Mouse (Mus musculus) gastrocnemius, postnatal 25 days (tissue): Measurements from ENCODE around the gene Atf6. TPM values are rescaled to one million over a fixed set of nuclear protein-coding genes. Genes with fewer than 3 reads are reported as not detected.
A peak's percentile ranks its signal among the peaks of the same experiment; 100 is the strongest.

Source experiments
- DNase-seq: peaks from one replicate; pipeline ENCODE4 v3.0.0; 2022
- long read RNA-seq, 2 experiments: library from polyadenylated mRNA; stranded (forward); transcript quantifications; one replicate each; pipeline ENCODE4 v2.0.0; 2021
- total RNA-seq, 2 experiments: library from RNA; stranded (reverse); gene quantifications; 1 replicate in 1 of 2; 2 replicates in 1 of 2; pipeline ENCODE4 v1.2.3; 2021

The Atf6 gene
- 10 to 100 TPM; 16.8 to 16.9 TPM for total RNA-seq
- long read RNA-seq, experiment 1, partial matches to known transcripts = 1 of 9 reads
- long read RNA-seq, experiment 1, other reads (novel, unspliced or antisense) = 8 of 9 reads
- long read RNA-seq, experiment 2, full-length matches to known transcripts = 2 of 8 reads
- long read RNA-seq, experiment 2, partial matches to known transcripts = 1 of 8 reads
- long read RNA-seq, experiment 2, other reads (novel, unspliced or antisense) = 5 of 8 reads

DNA sequence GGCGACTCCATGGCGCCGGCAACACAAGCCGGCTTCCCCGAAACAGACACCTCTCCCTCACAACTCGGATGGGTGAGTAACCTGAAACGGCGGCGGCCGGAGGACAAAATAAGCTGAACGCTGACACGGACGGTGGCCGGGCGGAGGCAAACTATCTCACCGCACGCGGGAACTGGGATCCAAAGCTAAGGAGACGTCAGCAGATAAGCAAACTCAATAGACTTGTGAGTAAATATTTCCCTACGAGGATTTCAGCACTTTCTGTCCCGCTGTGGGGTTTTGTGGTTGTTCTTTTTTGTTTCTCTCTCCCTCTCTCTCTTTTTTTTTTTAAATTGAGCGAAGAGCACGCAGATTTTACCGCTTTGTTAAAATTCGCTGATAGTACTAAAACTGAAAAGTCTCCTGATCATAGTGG, at the start of gene Atf6:
Gene Atf6, minus strand, starts transcription at position 81 of the 415 bp plus-strand sequence.
- DNase-seq = peak; percentile 92

- DNase-seq = no peak
These were observed 48.1 kb upstream of the Atf6 start for GRCm38 (mm10) chr1:170915657-170916056.

DNA sequence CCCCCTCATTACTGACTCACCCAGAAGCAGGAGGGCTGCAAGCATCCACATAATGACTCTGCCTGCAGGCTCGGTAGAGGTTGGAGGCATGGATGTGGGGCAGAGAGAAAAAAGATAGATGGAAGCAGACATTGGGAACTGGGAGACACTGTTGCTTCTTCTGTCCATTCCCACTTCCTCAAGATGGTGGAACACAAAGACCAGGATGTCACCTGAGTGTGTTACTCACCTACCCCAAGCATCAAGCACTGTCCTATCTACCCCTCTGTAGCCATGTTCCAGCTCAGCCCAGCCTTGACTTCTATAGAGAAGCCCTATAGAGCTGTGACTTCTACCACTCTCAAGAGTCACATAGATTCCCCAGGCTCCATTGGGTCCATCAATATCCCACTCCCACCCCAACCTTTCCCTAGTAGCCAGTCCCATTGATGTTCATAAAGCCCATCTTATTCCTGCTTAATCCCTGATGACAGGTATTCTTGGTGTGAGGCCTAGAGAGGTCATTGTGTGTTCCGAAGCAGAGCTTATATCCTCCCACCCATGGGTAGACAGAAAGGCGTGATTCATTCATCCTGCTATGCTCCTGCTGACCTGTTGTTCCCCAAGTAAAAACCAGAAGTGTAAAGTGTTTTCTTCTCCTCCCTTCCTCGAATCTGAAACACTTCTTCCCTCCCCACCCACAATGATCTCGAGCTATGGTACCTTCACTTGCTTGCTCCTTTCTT, 45.5 kb upstream of the Atf6 start, which contains the start of gene Fcrlb:
Gene Fcrlb, minus strand, starts transcription at position 51 of the 725 bp plus-strand sequence.
- DNase-seq = no peak

- DNase-seq = no peak
These were observed 44.5 kb upstream of the Atf6 start for GRCm38 (mm10) chr1:170911907-170912660.

DNA sequence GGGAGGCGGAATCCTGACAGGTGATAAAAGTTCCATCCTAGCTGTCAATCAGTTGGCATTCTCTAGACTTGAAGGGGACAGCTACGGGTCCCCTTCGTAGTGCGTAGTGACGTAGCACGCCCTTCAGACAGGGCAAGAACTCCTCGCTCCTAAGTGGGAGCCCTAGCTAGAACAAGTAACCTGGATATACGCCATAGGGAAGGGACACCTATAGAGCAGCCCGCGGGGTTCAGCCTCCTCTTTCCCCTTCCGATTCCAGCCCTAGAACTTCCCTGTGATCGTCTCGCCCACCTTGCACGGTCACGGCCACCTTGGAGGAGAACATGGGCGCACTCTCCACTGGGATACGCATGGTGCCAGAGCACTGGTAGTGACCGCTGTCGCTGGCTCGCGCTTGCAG, 40.8 kb upstream of the Atf6 start:
- no peak for DNase-seq

- no peak for DNase-seq
These were observed 40.1 kb upstream of the Atf6 start for GRCm38 (mm10) chr1:170907456-170908191.

DNA sequence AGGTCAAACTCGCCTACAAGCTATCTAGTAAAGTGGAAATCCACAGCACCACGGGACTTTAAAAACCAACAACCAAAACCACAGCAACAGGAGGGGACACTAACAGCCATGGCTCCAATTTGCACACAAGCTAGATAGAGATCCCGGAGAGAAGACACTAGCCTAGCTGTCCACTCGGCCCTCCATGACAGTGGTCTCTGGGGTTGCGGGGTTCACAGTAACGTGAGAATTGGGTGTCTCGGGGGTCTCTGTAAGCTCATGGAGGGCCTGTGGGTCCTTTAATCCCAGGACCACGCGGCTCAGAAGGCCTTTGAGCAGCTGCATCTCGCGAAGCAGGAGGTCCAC, 39.5 kb upstream of the Atf6 start:
- no peak for DNase-seq

- DNase-seq = no peak
These were observed 35.9 kb upstream of the Atf6 start for GRCm38 (mm10) chr1:170903485-170903884.

- peak; percentile 47 for DNase-seq
These were observed 34.1 kb upstream of the Atf6 start for GRCm38 (mm10) chr1:170901536-170902238.

DNA sequence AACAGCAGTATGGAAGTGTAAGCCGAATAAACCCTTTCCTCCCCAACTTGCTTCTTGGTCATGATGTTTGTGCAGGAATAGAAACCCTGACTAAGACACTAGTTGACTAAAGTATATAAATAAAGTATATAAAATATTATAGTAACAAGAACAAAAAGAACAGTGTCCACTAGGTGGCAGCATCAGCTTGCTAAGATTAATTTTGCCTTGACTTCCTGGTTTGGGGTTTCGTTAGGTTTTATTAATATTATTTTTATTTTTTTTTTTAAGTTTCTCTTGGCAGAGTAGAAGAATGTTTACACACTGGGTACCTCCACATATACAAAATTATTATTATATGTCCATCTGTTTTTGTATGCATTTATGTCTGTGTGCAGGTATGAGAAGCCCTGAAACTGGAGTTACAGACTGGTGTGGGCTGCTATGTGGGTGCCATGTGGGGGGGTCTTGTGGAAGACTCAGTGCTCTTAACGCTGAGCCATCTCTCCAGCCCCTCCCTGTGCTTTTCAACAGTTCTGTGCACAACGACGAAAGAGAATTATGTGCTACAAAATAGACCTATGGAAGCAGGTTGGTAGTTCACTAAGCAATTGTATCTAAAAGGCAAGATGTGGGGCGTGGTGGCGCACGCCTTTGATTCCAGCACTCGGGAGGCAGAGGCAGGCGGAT, 33.4 kb upstream of the Atf6 start:
- no peak for DNase-seq

GRCm38 (mm10) chr1:170898413-170899075, 31.0 kb upstream of the Atf6 start:
- no peak for DNase-seq

DNA sequence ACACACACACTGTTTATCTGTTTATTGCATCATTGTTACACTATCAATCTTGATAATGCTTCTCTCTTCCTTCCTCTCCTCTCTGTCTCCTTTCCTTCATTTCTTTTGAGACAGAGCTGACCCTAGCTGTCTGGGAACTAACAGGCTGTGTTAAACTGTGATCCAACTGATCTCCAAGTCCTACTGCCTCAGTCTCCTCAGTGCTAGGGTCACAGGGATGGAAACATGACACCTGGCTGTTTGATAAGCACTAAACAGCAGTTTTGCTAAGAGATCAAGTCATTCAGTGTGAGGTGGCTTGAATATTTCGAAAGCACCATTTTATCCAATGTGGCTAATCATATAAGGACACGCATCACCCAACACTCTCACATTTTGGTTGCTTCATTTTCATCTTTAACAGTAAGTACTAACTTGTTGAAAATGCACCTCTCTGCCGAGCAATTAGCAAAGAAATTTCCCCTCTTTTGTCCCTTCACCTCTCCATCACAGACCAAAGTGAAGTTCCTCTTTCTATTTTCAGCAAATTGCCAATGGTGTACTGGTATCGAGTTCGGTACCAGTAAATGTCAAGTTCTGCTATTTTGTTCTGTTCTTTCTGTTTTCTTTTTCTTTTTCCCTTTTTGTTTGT, 29.2 kb upstream of the Atf6 start:
- DNase-seq = no peak

GRCm38 (mm10) chr1:170894603-170895602, 27.3 kb upstream of the Atf6 start:
- no peak for DNase-seq

DNA sequence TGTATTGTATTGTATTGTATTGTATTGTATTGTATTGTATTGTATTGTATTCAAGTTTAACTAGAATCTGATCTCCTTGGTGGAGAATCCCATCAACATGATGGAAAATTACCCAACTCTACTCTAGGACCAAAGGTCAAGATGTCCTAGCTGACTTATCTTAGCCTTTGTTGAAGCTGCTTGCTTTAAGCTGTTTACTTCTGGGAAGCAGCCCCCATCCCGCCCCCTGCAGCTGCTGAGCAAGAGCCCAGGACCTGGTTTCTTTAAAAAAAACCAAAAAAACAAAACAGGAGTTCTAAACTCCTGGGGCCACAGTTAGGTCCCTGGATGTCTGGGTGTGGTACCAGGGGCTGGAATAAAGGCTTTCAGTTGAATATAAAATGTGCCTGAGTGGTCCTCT, 24.7 kb upstream of the Atf6 start:
- DNase-seq = no peak

GRCm38 (mm10) chr1:170891646-170892045, 24.1 kb upstream of the Atf6 start:
- no peak for DNase-seq

DNA sequence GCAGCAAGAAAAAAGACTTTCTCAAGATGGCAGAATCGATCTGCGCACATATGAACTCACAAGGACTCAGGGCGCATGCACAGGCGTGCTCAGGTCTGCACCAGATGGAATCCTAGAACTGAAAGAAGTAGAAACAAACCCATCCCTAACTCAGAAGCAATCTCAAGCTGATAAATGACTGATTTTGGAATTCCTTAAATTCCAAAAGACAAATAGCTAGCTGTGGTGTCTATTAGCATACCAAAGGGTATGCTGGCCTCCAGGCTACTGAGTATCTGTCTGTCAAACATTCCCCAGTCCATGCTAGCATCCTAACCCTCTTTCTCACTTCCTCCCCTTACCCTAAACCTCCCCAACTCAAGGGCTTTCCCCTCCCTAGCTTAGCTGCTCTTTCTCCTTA, 21.7 kb upstream of the Atf6 start:
- DNase-seq = no peak

DNA sequence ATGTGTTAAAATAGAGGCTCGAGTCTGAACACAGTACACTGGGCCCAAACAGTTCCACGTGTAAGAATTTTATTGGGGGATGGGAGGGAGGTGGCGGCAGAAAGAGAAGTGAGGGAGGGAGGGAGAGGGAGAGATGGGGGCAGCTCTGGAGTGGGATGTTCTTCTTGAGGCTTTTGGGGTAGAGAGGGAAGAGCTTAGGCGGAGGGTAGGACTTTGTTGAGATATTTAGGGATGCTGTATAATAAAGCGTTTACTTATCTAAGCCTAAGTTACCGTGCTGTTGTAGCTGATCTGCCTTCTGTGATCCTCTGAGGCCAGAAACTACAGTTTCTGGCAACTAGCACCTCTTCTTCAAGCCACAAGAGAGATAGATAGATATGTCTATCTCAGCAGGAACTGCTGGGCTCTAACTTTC, 18.5 kb upstream of the Atf6 start:
- DNase-seq = no peak

DNA sequence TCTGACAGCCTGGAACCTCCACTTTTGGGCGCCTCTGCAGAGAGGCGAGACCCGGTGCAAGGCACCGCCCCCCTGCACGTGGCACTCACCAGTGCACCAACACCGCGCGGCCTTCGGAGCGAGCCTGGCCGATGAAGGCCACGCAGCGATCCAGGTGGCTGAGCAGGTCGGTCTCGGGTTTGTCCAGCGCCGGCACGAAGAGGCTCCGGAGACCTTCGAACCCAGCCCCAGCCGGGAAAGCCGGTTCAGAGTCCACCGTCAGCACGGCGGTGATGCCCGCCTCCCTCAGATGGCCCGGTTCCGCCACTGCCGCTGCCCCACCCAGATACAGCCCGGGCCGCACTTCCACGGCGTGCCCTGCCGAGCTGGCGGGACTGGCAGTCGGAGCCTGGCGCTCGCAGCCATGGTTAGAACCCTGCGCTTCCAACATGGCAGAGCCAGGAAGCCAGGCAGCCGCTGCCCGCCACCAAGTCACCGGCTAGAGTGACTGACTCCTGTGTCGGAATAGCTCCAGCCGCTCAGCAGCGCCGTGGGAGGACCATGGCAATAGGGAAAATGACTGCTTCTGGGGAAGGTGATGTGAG, 17.5 kb upstream of the Atf6 start, which contains the start of the genes Gm26620 and Dusp12:
Gene Gm26620, plus strand, starts transcription at position 88 of the 584 bp plus-strand sequence.
Gene Dusp12, minus strand, starts transcription at position 563 of the 584 bp plus-strand sequence.
- DNase-seq = peak; percentile 82
